Mouse (Mus musculus) gastrocnemius, adult 18-20 months (tissue): ENCODE results near the gene P2rx1. TPM values are rescaled to one million over a fixed set of nuclear protein-coding genes. Genes with fewer than 3 reads are reported as not detected.
A peak's percentile ranks its signal among the peaks of the same experiment; 100 is the strongest.

Source experiments
- DNase-seq: peaks from one replicate; pipeline ENCODE4 v3.0.0; 2021; ENCODE audit warnings: low spot score
- long read RNA-seq, 2 experiments: library from polyadenylated mRNA; stranded (forward); transcript quantifications; one replicate each; pipeline ENCODE4 v2.0.0; 2021
- total RNA-seq, 2 experiments: library from RNA; stranded (reverse); gene quantifications; 2 replicates each; pipeline ENCODE4 v1.2.3; 2021

P2rx1 gene
- under 1 TPM; 0.62 to 0.78 TPM for total RNA-seq
- long read RNA-seq, experiment 1 = 0 reads
- long read RNA-seq, experiment 2 = 0 reads

DNA sequence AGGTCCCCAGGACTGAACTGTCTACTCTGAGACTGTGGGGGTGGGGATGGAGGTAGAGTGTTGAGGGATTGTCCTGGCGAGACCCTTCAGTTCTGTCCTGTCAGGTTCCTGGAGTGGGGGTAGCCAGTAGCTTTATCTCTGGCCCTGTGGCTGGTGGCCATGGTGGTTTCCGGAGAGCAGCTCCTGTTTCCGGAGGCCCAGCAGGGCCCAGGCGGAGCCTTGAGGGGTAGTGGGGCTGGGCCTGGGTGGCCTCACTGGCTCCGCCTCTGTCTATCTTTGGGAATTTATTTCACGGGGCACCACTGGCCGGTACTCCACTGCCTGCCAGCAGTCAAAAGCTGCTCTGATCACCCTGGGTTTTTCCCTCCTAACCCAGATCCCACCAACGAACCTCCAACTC, at the start of gene P2rx1:
Gene P2rx1 (plus strand): TSS at position 333 of the 400 bp plus-strand sequence.
- no peak for DNase-seq

DNA sequence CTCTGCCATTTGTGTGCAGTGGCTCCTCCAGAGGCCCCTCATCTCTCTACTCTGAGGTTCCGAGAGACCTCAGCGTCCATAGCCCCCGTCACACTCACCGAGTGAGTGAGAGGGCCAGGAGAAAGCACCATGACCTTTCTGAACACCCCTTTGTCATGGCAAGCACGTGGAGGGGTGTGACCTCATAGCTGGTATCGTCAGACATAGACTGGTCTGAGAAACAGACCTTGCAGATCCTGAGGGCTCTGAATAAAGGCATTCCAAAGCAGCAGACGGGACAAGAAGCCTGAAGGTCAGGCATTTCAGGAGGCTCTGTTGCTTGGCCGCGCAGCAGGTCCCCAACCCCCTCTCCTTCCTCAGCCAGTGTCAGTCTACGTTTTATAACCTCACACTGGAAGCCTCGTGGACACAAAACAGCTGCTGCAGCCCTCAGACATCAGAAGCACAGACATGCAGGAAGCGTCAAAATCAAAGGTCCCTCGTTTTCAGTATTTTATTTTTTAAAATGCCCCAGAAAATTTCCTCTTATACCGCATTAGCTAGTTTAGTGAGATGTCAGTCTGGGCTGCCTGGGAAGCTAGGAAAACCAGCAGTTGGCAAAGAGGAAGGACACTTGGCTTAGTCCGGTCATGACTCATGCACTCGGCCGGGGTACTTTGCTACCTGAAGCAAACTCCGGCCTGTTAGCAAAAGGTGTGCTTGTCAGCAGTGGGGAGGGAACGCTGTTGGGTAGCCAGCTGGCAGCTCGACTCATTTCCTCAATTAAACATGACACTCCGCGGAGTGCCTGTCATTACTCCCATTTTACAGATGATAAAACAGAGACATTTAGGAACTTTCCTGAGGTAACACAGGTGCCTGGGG, 47.5 kb upstream of the P2rx1 start:
- DNase-seq = no peak

DNA sequence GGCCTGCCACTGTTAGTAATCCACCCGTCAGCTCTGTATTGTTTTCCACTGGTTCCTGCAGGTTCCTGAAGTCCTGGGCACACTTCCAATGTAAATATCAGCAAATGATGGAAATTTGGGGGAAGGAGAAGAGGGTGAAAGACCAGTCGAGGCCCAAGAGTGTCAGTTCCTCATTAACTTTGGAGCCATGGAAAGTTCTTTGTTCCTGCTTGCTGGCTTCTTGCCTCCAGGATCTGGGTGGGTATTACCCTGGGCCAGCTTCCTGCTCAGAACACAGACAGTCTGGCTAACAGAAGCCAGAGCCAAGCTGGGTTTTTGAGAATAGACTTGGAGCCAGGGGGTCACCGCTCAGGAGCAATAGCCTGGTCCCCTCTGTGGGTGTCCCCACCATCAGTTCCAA, 46.7 kb upstream of the P2rx1 start:
- peak; percentile 16 for DNase-seq

DNA sequence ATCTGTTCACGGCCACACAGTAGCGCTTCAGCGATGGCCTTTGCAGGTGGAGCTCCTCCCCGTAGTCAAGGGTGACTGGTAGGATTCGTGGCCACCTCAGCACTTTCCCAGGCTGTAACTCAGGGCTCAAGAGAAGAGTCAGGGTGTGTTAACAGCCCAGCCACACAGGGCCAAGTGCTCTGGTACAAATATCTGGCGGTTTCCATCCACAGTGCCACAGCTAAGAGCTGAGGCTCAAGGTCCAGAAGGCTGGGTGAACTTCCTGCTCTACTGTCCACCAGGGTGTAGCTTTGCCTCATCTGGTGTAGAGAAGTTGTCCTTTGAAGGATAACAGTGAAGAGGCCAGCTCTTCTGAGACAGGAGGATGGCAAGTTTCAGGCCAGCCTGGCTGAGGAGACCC, 46.2 kb upstream of the P2rx1 start:
- no peak for DNase-seq

DNA sequence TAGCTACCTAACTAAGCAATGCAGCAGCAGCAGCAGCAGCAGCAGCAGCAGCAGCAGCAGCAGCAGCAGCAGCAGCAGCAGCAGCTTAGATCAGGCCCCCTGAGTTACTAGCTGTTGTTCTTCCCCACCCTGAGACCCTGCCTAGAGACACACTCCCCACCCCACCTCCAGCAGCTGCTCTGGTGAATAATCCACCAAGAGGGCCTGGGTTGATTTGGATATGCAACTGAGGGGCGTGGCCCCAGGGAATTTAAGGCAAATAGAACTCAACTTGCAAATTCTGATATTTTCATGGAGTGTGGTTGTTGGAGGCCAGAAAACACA, 45.8 kb upstream of the P2rx1 start:
- no peak for DNase-seq

DNA sequence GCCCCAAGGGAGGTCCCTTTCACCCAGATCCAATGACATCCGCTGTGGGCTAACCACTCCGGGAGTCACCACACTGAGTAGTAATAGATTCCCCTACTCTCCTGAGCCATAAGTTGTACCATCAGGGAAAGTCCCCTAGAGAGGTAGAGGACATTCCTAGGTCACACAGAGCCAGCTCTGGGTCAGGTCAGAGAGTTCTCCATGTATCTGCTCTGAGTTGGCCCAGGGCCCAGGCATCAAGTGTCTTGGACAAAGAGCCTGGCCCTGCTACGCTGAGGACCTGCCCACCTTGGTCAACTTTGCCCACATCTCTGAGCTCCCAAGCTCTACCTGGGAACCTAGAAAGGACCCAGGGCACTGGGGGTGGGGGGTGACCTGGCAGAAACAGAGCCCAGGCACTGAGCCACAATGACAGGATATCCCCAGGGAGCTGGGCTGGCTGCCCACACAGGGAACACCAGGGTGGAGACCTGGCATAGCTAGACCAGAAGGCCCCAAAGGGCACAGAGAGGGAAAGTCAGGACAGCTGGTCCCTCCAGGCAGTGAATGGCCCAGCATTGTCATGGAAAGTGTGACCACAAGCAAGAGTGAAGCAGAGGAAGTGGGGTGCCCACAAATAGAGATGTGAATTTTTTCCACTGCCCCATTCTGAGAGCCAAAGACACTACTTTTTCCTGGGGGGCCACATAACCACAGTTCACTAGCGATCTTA, 45.3 kb upstream of the P2rx1 start:
- DNase-seq = peak; percentile 48

DNA sequence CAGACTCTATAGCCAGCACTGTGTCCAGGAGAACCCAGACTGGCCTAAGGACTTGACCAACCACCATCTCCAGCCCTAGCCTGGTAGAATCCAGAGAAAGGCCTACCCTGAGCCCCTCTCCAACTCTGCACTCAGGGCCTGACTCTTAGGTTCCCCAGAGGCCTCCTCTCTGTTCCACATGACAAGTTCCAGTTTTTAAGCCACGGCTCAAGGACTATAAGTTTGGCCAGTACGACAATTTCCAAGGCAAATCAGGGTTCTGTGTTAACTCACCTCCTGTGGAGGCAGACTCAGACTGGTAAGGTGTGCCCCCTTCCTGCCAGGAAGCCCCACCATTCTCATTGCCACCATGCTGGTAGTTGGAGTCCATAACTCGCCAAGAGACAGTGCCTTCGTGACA, 44.7 kb upstream of the P2rx1 start:
- no peak for DNase-seq

DNA sequence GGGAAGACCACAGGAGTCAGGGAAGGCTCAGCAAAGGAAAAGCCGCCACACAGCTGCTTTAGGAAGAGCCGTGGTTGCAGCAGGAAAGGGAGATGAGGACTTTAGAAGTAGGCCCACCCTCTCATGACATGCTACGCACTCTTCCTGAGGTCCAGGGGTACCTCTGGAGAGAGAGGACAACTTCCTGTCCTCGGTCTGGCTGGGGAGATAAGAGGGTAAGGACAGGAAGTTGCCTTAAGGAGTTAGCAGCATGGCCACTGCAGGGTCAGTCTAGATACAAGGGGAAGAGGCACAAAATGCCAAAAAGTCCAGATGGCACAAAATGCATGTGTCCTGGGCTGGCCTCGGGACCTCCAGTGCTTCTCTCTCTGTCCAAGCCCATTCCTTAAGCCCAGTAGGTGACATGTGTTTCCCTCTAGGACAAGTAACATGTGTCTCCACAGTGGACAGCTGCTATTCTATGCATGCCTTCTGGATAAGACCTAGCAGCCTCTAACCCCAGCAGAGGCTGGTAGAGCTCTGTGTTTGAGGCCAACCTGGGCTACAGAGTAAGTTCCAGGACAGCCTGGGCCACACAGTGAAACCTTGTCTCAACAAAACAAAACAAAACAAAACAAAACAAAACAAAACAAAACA, 43.4 kb upstream of the P2rx1 start:
- no peak for DNase-seq

DNA sequence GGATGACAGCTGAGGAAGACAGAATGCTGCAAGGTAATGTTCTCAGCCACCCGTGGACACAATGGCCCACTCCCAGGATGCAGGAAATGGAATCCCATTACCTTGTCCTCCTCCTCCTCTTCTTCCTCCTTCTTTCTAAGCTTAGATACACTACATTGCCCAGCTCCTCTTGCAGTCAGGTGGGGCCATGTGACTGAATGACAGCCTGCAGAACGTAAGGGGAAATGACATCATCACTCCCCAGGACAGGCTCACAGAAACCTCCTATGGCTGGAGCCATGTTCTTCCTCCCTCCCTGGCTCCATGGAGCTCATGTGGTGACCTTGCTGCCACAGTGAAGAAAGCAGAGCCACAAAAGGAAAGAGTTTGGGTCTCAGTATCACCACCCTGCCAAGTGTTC, 41.6 kb upstream of the P2rx1 start:
- no peak for DNase-seq

DNA sequence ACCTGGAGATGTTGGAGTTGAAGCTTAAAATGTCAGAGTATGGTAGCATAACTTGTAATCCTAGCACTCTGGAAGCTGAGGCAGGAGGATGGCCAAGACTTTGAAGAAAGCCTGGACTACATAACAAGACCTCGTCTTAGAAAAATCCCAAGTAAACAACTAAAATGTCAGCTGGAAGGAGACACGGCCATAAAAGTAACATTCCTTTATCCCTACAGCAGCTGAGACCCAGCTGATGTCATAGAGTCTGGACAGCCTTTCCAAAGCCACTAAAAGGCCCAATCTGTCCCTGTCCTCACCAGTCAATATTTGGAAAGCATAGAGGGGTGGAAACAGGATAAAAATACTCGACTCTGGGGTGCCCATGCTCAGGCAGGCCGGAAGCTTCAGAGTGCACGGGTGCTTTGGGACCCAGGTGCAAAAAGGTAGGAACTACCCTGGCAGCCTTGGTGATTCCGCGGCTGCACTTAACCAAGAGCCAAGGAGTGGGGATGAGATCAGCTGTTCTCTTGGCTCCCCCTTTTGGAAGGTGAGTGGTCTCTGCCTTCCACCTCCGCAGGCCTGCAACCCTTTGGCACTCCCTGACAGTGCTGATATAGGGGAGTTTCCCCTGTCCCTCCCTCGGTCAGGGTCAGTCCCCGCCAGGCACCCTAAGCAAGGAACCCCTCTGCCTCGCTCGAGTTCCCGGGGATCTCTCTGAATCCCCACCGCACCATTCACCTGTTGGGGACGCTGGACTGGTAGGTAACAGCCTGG, 38.8 kb upstream of the P2rx1 start:
- DNase-seq = no peak

DNA sequence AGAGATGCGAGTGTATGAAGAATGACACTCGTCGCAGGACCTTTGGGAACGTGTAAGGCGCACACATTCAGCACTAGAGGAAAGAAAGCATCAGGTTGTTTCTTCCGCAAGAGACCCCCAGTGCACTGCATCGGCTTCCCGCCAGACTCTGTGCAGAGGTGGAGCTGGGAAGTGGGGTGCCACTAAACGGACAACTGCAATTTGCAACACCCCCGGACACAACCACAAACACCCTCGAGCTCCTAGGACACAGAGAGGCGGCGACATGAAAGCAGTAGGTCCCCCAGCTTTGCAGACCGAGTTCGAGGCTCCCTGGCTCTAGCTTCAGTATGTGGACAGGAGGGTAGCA, 38.2 kb upstream of the P2rx1 start:
- DNase-seq = no peak

DNA sequence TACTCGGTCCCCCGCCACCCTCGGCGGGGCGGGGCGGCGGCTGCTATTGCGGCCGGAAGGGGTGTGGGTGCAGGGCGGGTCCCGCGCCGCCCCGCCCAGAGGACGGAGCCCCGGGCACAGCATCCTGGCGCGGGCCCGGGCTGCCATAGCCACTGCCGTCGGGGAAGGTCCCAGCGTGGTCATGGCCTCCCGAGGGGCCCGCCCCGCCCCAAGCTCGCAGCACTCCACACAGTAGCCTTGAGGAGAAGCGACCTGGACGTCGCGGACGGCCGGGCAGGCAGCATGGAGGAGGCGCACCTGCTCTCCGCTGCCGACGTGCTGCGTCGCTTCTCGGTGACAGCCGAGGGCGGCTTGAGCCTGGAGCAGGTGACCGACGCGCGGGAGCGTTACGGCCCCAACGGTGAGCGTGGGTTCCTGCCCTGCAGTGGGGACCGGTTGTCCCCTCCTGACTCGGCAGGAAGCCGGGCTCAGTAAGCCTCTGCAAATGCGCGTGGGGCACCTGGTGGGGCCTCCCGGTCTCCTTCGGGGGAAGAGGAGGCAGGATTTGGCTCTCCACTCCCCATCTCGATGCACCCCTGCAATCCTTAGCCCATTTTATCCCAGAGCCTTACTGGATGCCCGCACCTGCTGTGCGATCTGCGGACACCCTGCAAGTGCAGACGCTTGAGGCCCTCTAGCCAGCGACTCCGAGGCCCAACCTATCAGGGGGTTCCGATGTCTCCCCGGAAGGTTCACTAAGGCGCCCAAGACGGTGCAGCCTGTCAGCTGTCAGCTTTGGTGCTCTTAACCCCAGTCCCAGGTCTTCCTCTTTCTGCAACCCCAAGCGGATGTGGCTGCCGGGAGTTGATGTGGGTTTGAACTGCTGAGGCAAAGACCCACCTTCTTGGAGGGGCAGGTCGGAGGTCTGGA, 37.6 kb upstream of the P2rx1 start, which contains the start of gene Atp2a3:
Gene Atp2a3 (plus strand): TSS at position 98 of the 909 bp plus-strand sequence.
- DNase-seq = no peak

DNA sequence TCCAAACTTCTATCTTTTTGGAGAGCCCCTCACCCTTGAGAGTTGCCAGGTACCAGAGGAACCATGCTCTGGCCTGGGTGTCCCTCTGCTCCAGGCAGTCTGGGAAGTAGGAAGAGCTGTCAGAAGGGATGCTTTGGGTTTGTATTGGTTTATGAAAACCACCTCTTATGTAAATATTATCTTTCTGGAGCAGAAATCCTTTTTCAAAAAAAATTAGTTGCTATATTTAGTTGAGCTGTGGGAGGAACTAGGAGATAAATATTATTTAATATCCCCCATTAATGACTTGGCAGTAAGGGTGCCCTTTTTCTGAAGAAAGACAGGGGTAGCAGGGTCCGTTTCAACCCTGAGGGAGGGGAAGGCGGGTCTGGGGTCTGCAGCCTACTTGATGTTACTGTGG, 36.5 kb upstream of the P2rx1 start:
- no peak for DNase-seq

DNA sequence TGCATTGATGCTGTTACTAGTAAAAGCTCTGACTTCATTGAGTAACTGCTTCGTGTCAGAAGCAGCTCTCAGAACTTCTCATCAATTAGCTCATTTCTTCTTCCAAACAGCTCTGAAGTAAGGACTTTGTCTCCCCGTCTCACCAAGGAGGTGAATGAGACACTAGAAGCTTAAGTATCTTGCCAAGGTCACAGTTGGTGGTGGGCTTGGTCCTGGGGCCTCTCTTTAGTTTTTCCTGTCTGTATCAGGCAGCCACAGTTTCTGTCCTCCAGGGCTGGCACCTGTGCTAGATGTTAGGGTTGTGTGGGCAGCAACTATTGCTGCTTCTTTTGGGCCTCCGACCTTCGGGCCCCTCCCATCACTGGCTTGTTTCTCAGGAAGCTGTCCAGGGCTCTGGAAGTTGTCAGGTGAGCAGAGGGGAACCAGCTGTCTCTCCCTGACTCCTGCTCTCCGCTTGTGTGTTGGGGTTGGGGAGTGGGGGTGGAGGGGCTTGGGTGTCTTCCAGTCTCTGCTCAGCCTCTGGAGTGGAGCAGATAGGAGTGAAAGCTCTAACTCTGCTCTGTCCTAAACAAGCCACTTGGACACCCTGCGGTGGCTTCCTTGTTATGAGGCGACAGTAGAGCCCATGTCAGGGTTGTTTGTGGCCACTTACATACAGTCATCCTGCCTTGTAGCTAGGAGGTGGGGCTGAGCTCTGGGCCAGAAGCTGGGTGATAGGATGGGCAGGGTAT, 35.7 kb upstream of the P2rx1 start:
- no peak for DNase-seq

DNA sequence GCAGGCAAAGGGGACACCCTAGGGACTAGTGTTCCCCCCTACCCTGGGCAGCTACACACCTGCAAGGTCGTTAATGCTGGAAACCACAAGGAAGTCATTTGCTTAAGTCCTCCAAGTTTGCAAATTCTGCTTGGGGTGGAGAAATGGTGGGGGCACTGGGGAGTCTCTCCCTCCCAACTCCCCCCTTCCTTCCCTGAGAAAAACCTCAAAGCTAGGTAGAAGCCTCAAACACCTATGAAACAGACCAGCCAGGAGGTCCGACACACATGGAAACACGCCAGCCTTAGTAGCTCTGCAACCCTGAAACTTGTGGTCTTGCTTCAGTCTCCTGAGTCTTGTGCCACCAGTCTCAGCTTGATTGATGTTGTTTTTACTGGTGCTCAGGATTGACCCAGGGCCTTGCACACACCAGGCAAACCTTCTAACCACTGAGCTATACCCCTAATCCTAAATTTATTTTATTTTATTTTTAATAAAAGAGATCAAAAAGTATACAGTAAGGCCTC, 35.1 kb upstream of the P2rx1 start:
- no peak for DNase-seq

DNA sequence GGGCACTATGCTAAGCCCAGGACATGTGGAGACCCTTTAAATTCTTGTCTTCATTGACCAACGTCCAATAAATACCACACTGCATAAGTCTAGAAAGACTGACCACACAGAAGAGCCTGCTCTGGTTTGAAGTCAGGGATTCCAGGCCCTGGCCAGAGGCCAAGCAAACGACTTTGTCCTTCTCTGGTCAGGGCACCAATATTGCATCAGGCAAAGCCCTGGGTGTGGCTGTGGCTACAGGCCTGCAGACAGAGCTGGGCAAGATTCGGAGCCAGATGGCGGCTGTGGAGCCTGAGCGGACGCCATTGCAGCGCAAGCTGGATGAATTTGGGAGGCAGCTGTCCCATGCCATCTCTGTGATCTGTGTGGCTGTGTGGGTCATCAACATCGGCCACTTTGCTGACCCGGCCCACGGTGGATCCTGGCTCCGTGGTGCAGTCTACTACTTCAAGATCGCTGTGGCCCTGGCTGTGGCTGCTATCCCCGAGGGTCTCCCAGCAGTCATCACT, 23.9 kb upstream of the P2rx1 start:
- no peak for DNase-seq

DNA sequence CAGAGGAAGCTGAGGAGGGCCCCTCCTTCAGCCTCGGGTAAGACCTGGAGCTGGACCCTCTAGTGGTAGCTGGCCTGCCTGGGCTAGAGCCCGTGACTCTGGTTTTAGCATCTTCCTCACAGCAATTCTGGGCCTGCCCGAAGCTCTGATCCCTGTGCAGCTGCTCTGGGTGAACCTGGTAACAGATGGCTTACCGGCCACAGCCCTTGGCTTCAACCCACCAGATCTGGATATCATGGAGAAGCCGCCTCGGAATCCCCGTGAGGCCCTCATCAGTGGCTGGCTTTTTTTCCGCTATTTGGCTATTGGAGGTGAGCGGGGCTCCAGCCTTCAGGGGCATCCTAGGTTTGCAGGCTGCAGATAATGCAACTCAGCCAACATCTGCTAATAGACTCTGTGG, 16.4 kb upstream of the P2rx1 start:
- DNase-seq = no peak

DNA sequence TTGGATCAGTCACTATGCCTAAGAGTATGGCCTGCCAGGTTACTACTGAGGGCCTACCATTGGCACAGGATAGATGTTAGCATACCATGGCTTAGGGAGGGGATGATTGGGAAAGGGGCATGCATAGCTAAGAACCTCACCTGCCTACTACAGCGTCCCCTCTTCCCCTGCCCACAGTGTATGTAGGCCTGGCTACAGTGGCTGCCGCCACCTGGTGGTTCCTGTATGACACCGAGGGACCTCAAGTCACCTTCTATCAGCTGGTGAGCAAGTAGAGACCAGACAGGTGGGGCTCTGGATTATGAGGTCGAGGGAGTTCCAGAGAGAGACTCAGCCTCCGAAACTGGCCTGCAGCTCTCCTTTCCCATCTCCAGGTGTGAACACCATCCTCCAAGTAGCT, 15.6 kb upstream of the P2rx1 start:
- no peak for DNase-seq

DNA sequence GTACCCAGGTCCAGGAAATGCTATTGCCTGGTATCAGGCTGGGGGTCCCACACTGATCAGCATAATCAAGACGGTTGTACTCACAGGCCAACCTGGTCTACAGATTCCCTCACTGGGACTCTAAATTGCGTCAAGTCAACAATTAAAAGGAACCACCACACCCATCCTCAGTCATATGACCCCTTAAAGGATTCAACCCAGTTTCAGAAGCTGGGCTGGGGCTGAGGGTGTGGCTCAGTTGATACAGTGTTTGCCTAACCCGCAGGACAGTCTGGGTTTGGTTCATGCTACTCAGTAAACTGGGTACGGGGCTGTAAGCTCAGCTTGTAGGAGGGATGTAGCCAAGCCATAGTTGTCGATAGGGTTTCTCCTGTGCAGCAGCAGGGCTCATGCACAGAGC, 12.2 kb upstream of the P2rx1 start:
- no peak for DNase-seq

DNA sequence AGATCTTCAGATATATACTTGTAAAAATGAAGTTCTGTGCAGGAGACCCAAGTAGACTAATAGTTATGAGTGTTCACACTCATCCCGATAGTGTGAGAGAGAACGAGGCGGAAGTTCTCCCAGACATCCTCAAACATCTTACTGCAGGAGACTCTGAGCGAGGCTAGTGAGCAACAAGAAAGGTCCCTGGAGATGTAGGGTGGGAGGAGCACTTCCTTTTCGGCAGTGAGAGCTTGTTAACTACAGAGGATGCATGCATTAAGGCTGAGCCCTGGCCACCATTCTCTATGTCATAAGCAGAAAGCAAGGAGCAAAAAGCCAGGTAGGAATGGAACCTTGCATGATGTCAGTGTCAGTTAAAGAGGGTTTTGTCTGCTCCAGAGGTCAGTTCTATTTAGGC, 11.7 kb upstream of the P2rx1 start:
- no peak for DNase-seq
